Mouse (Mus musculus) ovary, postnatal 14 days (tissue): Measurements from ENCODE around the gene Dnah5.
"Not testable (repeated sequence)": the region's sequence is repeated elsewhere in the genome, so short reads cannot be mapped to it uniquely, and the experiment has no call there.

Source experiments
- DNase-seq: peaks from one replicate; pipeline ENCODE4 v3.0.0; 2022; ENCODE audit warnings: low spot score

Dnah5 gene

GRCm38 (mm10) chr15:28307131-28307530 lies 103.6 kb downstream of the Dnah5 start:
- DNase-seq: no peak

- no peak for DNase-seq
These were observed 104.3 kb downstream of the Dnah5 start for GRCm38 (mm10) chr15:28307884-28308283.

DNA sequence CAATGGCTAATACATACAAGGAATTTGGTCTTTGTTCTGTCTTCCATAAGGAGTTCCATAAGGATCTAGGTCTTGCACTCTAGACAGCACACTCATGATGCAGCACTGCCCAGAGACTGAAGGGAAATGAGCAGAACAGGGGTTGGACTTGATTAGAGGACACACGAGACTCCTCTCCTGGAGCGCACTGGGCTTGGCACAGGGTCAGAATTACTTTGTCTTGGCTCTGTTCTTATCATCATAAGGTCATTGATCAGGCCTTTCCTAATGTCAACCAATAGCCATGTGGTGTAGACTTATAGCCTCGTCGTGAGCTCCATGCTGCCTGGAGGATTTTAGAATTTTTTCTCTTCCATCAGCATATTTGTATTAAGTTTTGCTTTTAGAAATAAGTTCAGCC lies 107.0 kb downstream of the Dnah5 start:
- no peak for DNase-seq

GRCm38 (mm10) chr15:28313451-28313850 lies 109.9 kb downstream of the Dnah5 start:
- no peak for DNase-seq

DNA sequence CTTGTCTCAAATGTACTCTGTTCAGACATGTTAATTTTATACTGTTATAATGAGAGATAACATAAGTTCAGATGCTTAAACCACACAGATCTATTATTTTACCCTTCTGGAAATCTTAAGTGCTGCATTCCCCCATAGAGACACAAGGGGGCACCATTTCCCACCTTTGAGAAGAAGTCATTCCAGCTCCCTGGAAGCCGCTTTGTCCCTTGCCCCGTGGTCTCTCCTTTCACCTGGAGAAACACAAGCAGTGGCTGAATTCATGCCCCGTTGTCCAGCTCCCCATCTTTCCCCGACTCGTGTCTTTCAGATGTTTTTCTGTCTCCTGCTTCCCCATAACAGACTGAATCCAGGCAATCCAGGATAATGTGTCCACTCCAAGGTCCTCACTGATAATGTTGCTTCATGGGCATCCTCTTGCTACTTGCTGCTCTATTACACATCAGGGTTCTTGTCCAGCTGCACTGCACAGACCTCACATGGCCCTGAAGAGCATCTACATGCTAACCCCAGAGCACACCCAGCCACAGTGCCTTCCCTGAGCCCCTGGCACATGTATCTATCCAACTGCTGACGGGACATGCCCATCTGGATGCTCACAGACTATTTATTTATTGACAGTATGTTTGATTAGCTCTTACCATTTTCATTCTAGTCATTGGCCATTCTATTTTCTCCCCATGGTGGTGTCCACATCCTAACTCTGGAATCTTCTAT lies 112.4 kb downstream of the Dnah5 start:
- peak; percentile 13 for DNase-seq

DNA sequence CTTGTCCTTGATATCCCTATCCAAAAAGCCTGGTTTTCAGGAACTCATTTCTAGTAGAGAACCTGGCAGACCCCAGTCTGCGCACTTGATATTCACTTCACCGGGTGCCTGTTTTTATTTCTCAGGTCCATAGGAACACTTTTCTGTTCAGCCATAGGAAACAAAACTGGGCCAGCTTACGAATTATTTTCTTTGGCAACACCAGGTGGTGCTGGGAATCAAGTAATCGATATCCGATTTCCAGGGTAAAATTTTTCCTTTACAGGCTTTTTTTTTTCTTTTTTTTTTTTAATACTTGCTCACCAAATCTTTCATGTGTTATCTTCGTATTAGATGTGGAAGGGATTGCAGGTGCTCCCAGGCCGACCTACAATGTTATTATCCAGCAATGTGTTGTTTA lies 119.0 kb downstream of the Dnah5 start:
- DNase-seq: no peak

DNA sequence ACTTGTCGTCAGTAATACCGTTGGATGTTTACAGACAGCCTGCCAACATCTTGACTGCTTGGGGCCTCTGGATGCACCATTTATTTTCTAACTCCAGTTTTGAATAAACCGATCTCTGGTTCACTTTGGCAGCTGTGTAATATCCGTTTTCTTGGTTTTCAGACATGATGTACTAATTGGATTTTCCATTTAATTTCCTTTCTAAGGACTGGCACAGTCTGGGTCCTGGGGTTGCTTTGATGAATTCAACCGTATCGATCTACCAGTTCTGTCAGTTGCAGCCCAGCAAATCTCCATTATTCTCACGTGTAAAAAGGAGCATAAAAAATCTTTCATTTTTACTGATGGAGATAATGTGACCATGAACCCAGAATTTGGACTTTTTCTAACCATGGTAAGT lies 123.4 kb downstream of the Dnah5 start:
- DNase-seq: no peak

- DNase-seq: no peak
These were observed 123.9 kb downstream of the Dnah5 start for GRCm38 (mm10) chr15:28327441-28327840.

DNA sequence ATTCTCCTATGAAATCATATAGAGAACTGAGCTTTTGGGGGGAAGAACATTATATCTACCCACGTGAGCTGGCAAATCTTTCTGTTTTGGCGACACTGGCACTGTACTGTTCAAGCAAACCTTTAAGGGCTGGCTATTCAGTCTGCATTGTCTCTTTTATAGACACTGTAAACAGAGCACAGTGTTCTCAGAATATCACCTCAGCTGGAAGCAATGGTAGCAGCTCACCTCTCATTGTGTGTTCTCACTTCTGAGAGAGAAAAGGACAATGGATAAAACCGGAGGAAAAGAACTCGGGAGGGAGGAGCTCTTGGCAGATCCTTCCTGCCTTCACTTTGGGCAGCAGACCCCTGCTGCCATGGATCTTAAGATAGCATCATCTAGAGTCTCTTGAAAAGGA lies 137.6 kb downstream of the Dnah5 start:
- no peak for DNase-seq

- DNase-seq: no peak
These were observed 164.0 kb downstream of the Dnah5 start for GRCm38 (mm10) chr15:28367561-28367960.

DNA sequence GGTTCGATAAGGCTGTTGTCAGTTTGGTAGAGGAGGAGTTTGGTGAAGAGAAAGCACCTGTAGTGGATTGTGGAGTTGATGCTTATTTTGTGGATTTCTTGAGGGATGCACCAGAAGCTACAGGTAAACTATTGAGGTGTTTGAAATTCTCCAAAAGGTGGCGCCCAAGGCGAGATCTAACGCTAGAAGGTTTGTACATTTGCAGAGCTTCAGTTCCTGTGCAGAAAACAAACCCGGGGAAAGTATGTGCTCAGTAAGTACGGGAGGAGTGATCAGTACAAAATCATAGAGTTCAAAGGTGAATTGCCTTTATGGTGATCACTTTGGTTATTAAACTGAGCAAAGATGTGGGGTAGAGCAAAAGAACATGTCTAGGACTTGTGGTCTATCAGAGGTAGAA lies 166.9 kb downstream of the Dnah5 start:
- no peak for DNase-seq

- DNase-seq: no peak
These were observed 168.0 kb downstream of the Dnah5 start for GRCm38 (mm10) chr15:28371506-28371905.

GRCm38 (mm10) chr15:28374394-28374793 lies 170.8 kb downstream of the Dnah5 start:
- no peak for DNase-seq

DNA sequence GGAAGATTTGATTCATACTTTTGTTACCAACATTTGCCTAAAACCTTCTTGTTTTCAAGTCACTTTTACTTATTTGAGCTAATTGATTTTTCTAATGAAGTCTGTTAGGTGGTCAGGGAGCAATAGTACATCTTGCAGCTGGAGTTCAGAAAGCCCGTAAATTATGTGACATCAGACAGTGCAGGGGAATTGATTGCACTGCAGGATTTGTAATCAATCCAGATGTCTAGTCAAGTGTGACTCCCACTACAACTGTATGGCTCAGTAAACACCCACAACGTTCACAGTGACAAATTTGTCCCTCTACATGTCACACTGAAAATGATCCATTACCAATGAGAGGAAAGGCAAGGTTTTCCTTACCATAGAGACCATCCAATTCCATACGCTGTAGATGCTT lies 177.4 kb downstream of the Dnah5 start:
- DNase-seq: no peak

DNA sequence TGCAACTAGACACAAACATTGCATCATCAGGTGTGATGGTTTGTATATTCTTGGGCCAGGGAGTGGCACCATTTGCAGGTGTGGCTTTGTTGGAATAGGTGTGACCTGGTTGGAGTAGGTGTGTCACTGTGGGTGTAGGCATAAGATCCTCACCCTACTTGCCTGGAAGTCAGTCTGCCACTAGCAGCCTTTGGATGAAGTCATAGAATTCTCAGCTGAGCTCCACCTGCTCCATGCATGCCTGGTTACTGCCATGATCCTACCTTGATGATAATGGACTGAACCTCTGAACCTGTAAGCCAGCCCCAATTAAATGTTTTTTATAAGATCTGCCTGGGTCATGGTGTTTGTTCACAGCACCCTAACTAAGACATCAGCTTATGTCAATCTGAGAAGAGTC lies 190.2 kb downstream of the Dnah5 start:
- DNase-seq: not testable (repeated sequence)

DNA sequence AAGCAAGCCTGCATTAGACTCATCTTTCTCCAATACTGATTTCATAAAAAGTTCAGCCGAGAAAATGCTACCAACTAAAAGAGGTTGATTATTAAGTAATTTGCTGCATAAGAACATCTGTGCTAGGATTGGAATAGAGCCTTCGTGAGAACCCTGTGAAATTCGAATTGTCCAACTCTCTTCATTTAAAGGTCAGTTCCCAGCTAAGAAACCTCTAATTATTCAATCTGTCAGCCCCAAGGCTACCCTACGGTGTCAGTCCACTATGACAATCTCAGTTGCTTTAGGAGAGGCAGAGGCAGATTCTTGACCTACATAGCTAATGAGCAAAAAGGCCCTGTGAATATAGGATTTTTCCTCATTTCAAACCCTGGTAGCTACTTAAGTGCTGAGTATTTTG lies 191.9 kb downstream of the Dnah5 start:
- DNase-seq: no peak

DNA sequence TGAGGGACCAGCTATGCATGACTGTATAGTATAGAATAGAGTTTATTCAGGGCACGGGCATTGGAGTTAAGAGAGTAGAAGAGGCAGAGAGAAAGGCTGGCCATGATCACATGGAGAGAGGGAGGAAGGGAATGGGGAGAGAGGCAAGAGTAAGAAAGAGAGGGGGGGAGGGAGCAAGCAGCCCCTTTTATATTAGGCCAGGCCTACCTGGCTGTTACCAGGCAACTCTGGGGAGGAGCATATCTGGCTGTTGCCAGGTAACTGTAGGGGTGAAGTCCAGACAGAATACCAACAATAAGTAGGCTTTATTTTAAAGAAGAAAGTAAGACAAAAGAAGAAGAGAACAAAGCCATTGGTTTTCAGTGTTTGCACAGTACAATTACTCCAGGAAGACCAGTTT lies 194.9 kb downstream of the Dnah5 start:
- no peak for DNase-seq

- DNase-seq: no peak
These were observed 195.7 kb downstream of the Dnah5 start for GRCm38 (mm10) chr15:28399258-28399657.

- DNase-seq: no peak
These were observed 201.1 kb downstream of the Dnah5 start for GRCm38 (mm10) chr15:28404630-28405029.

DNA sequence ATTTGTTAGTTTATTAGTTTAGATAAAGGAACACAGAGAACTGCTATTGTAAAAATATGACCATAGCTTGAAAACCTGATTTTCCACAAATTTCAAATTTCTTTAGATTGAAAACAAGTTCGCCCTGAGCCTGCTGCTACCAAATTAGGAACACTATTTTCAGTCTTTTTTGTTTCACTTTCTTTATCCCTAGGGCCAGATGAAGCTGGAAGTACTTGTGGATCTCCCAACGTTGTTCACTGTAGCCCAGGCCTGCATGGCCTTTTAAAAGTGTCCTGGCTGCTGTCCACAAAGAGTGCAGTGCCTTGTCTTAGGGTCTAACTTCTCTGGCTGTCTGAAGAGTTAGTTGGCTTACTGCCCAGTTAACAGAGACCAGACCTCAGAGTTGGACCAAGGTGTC lies 201.6 kb downstream of the Dnah5 start:
- no peak for DNase-seq

DNA sequence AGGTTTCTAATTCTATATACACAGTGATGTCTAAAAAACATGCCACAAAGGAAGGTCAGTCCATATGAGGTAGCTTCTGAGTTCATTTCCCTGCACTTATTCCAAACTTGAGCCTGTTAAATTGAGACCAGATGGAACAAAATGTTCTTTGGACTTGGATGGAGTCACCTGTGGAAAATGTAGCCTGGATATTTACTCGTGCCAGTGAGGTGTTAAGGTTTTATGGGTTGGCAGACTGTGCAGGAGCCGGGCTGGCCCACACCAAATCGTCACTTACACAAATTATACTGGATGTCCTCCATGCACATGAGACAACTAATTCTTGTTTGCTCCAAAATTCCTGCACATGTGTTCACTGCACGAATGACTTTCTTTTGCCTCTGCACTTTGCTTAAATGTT lies 236.2 kb downstream of the Dnah5 start:
- no peak for DNase-seq

GRCm38 (mm10) chr15:28444494-28444893 lies 240.9 kb downstream of the Dnah5 start:
- no peak for DNase-seq

- DNase-seq: not testable (repeated sequence)
These were observed 257.7 kb downstream of the Dnah5 start for GRCm38 (mm10) chr15:28461091-28461778.
